Mouse (Mus musculus) CH12F3 (cell line): Measurements from ENCODE around the gene Tdrd9.

Experiments
- in situ Hi-C: fragments of 300-500 bp; cut with MboI; formaldehyde crosslinking; loops from 2 replicates; pipeline ENCODE4 v1.14.3; 2020; ENCODE audit warnings: low sequenced_read_pairs

Gene Tdrd9

GRCm38 (mm10) chr12:112103179-112103578 is 131.8 kb downstream of the Tdrd9 start:
- in situ Hi-C loops: no loop called here

- in situ Hi-C loops: no loop called here
Observed at GRCm38 (mm10) chr12:112104890-112105289, 133.5 kb downstream of the Tdrd9 start.

- in situ Hi-C loops: no loop called here
Observed at GRCm38 (mm10) chr12:112106541-112106971, 135.2 kb downstream of the Tdrd9 start, which contains the start of gene Aspg. Gene Aspg (plus strand): TSS chr12:112106679.

GRCm38 (mm10) chr12:112107685-112108084 is 136.3 kb downstream of the Tdrd9 start:
- in situ Hi-C loops: no loop called here

- in situ Hi-C loops: no loop called here
Observed at GRCm38 (mm10) chr12:112108696-112109445, 137.5 kb downstream of the Tdrd9 start.

GRCm38 (mm10) chr12:112109701-112110100 is 138.3 kb downstream of the Tdrd9 start:
- in situ Hi-C loops: no loop called here

GRCm38 (mm10) chr12:112111323-112111722 is 140.0 kb downstream of the Tdrd9 start:
- in situ Hi-C loops: no loop called here

GRCm38 (mm10) chr12:112112235-112112634 is 140.9 kb downstream of the Tdrd9 start:
- in situ Hi-C loops: no loop called here

GRCm38 (mm10) chr12:112112686-112113396 is 141.5 kb downstream of the Tdrd9 start:
- in situ Hi-C loops: no loop called here

GRCm38 (mm10) chr12:112113710-112114109 is 142.4 kb downstream of the Tdrd9 start:
- in situ Hi-C loops: no loop called here

GRCm38 (mm10) chr12:112117006-112117405 is 145.6 kb downstream of the Tdrd9 start:
- in situ Hi-C loops: no loop called here

GRCm38 (mm10) chr12:112117649-112118048 is 146.3 kb downstream of the Tdrd9 start:
- in situ Hi-C loops: no loop called here
